Mouse (Mus musculus) kidney, adult 11 months (tissue): ENCODE data around the gene Vwc2l.

Source experiments
- DNase-seq: peaks from one replicate; pipeline ENCODE4 v3.0.0; 2022

The Vwc2l gene

GRCm38 (mm10) chr1:70913071-70913470 is 187.6 kb downstream of the Vwc2l start:
- DNase-seq: no peak

DNA sequence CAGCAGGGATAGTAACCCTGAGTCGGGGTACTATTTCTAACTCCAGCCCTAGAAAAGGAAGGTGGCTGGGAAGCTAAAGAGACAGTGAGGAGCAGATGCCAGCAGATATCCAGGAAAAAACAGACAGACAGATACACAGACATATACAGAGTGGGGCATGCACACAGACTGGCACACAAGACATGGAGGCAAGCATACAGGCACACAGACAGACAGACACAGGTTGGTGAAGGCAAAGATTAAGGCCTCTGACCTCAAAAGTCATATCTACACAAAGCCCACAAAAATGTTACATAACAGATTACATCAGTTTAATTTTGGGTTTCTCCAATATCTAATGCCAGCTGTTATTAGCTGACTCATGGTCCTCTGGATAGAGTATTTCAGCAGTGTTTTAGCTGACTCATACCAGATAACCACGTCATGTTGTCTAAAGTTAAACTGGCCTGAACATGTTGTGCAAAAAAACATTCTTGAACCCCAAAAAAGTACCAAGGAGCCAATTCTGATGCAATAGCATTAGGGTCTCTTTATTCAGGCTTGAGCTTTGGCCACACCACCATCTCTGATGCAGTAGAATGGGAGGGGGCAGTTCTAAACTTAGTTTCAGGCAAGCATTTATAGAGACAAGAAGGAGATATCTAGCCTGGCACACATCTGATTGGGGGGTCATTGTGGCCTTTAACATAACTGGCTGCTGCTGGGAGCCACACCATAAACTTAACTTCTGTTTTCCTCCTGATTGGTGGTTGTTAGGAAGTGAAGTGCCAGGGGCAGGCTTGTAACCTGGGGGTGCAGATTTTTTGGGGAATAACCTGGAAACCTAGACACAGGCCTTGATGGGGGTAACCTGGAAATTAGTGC is 192.9 kb downstream of the Vwc2l start:
- no peak for DNase-seq

- DNase-seq: no peak
These were observed 207.5 kb downstream of the Vwc2l start for GRCm38 (mm10) chr1:70933016-70933415.
